Mouse (Mus musculus) cortical plate, adult 2 months (tissue): ENCODE measurements around the gene Rcor3. TPM values are rescaled to one million over a fixed set of nuclear protein-coding genes. Genes with fewer than 3 reads are reported as not detected.
A peak's percentile ranks its signal among the peaks of the same experiment; 100 is the strongest.

Experiments
- H3K27ac ChIP-seq: fragments of 200-500 bp; 2 replicates; pipeline ENCODE4 v1.5.1; 2012; ENCODE audit warnings: low read length, control low read depth, inconsistent platforms; ENCODE audit not compliant: insufficient read depth
- H3K4me1 ChIP-seq: fragments of 200-500 bp; 2 replicates; pipeline ENCODE4 v1.6.1; 2011; ENCODE audit warnings: low read length; ENCODE audit not compliant: control insufficient read depth, insufficient read depth
- H3K4me3 ChIP-seq: fragments of 200-500 bp; 2 replicates; pipeline ENCODE4 v1.5.1; 2011; ENCODE audit warnings: mild to moderate bottlenecking, low read length, control low read depth; ENCODE audit not compliant: insufficient read depth
- CTCF ChIP-seq: fragments of 200-500 bp; IDR thresholded peaks from 2 replicates; pipeline ENCODE4 v1.5.1; 2011; ENCODE audit warnings: mild to moderate bottlenecking, control low read depth, low read length; ENCODE audit not compliant: insufficient read depth; ENCODE audit errors: extremely low read depth
- POLR2A ChIP-seq: fragments of 200-500 bp; IDR thresholded peaks from 2 replicates; pipeline ENCODE4 v1.6.1; 2011; ENCODE audit warnings: mild to moderate bottlenecking, low read length, control low read depth; ENCODE audit not compliant: insufficient read depth; ENCODE audit errors: extremely low read depth
- polyA plus RNA-seq: library from polyadenylated mRNA; depleted of rRNA; stranded (reverse); fragments of >200 nt; gene quantifications from 2 replicates; pipeline ENCODE4 v1.2.3, GENCODE M21; 2012; rRNA removed

The Rcor3 gene
- polyA plus RNA-seq = 30.0 and 32.3 TPM in 2 replicates

DNA sequence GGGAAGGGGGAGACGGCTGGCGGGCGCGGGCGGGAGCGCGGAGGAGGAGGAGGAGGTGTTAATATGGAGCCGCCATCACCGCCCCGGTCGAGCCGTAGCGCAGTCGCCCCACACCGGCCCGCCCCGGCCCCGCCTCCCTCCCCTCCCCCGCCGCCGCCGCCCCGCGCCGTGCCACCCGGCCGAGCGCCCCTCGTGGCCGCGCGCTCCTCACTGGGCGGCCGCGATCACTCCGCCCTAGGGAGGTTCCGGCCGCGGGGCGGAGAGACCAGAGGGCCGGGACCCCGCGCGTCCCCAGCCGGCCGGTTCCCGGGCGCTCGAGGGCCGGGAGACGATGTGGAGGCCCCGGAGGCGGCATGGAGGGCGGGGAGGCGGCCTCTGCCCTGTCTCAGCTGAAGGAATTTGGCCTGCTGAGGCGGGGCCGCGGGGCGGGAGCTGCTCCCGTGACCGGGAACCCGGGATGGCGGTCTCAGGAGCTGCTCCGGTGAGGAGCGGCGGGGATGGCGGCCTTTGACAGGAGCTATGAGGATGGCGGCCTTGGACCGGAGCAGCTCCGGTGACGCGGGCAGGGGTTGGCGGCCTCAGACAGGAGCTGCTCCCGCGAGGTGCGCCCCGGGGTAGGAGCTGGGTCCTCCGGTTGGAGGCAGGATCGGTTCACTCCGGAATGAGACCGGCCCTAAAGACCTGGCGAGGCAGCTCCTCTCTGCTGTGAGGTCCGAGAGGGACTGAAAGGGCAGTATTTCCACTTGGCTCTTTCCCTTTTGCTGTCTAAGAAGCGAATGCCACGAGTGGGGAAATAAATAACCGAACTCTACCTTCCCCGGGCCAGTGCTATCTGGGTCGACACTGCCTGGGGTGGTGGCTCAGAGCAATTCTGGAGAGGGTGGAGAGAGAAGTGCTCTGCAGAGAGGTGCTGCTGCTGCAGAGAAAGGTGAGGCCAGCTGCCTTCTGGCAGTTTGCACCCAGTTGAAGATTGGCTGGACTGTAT lies at the start of gene Rcor3:
Gene Rcor3, minus strand, starts transcription at position 137 of the 985 bp plus-strand sequence.
- Histone ChIP-seq H3K4me1 (no peaks in the 10 kb centered on the region; the same call in 1 of the 2 replicates), H3K27ac (peak within 1 kb of the TSS; percentile 100), H3K4me3 (peak within 1 kb of the TSS; percentile 100)
- TF ChIP-seq POLR2A = 0 out of 2 replicates have a peak, but pooled peaks have one; percentile 14
- TF ChIP-seq CTCF = no peak

DNA sequence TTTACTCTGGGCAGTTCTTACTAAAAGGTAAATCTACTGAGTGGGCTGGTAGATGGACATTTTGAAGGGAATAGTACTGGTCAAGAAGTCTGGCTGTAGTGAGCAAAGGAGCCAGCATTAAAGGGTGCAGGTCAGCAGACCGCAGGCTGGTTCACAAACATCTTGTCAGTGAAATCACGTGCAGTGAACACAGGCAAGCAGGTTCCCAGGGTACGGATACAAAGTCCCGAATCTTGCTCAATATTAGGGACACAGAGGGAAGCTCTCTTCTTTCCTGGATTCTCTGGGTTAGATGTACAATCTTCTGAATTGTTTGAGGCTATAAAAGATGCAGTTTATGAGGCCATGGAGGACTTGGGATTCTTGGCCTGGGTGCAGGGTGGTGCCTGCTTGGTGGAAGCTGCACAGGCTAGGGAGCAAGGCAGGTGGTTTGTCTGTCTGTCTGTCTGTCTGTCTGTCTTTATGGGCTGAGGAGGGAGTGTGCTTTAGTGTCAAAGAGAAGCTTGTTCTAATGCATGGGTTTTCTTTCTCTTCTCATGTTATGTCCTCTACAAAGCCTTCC lies 43.9 kb upstream of the Rcor3 start:
- Histone ChIP-seq H3K4me1 (no peaks in the 10 kb centered on the region), H3K27ac (no peak overlapping the region), H3K4me3 (no peak overlapping the region)
- no peak for TF ChIP-seq CTCF
- no peak for TF ChIP-seq POLR2A

DNA sequence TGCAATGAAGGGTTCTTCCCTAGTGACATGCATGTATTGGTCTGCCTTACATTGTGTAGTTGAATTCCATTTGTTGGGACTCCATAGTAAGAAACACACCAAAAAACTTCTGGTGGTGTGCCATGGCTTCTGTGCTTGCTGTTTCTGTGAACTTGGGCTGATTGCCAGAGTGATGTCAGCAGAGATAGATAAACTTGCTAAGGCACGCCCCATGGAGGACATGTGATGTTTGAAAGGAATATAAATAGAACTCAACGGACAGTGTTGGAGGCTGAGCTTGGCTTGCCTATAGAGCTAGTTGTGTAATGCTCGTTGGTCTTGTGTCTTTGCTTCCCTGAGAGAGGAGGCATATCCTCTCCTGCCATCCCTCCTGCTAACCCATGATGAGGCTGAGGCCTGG lies 42.0 kb upstream of the Rcor3 start:
- Histone ChIP-seq H3K27ac (no peak overlapping the region), H3K4me3 (no peak overlapping the region), H3K4me1 (no peaks in the 10 kb centered on the region)
- no peak for TF ChIP-seq CTCF

DNA sequence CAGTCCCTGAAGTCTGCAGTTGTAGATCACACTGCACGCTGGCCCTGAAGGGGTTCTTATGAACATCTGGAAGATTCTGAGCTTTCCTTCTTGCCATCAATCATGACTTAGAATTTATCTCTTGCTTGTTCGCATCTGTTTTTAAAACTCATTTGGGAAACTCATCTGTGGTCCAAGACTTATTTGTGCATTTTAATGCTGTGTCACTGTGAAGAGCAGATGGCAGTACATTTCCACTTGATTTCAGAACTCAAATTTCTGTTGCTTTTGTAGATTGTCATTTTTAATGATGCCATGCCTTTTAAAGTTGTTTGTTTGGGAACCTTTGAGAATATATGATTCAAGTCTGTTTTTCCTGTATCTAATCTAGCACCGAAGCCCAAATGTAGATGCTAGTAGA lies 33.6 kb upstream of the Rcor3 start:
- H3K4me3 ChIP-seq = no peak overlapping the region
- H3K27ac ChIP-seq = no peak overlapping the region
- H3K4me1 ChIP-seq = no peaks in the 10 kb centered on the region
- TF ChIP-seq CTCF = no peak
- TF ChIP-seq POLR2A = no peak

DNA sequence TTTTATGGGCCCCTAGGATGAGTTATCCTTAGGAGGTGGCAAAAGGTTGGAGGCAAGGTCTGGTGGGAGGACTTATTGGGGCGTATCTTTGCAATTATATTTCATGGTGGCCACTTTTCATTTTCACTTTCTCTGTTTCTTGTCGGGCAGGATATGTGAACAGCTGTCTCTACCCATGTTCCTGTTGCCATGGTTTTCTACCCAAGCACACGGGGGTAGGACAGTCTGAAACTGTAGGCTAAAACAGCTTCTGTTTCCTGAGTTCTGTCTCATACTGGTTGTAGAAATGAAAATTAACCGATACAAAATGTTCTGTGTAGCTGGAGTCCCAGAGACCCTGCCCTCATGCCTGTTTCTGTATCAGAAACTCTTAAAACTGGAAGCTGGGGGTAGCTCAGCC lies 13.3 kb upstream of the Rcor3 start:
- Histone ChIP-seq H3K4me3 (no peak overlapping the region), H3K27ac (no peak overlapping the region), H3K4me1 (no peaks in the 10 kb centered on the region)
- no peak for TF ChIP-seq CTCF
- no peak for TF ChIP-seq POLR2A

DNA sequence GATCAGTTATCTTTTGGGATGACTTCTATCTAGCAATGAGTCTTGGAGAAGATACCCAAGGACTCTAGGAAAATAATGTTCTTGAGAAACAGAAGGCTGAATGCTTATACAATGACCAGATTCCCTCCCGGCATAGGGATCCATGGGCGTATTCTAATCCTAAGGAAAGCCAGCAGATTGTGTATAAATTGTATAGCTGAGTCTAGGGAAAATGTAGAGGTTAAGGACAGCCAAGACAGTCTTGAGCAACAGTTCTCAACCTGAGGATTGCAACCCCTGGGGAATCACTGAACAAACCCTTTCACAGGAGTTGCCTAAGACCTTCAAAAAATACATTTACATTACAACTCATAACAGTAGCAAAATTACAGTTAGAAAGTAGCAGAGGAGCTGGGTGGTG lies 2.5 kb upstream of the Rcor3 start:
- H3K27ac ChIP-seq = no peak overlapping the region
- TF ChIP-seq CTCF (no peak), POLR2A (no peak)
- no peak overlapping the region for H3K4me3 ChIP-seq
- no peaks in the 10 kb centered on the region; the same call in 1 of the 2 replicates for H3K4me1 ChIP-seq

DNA sequence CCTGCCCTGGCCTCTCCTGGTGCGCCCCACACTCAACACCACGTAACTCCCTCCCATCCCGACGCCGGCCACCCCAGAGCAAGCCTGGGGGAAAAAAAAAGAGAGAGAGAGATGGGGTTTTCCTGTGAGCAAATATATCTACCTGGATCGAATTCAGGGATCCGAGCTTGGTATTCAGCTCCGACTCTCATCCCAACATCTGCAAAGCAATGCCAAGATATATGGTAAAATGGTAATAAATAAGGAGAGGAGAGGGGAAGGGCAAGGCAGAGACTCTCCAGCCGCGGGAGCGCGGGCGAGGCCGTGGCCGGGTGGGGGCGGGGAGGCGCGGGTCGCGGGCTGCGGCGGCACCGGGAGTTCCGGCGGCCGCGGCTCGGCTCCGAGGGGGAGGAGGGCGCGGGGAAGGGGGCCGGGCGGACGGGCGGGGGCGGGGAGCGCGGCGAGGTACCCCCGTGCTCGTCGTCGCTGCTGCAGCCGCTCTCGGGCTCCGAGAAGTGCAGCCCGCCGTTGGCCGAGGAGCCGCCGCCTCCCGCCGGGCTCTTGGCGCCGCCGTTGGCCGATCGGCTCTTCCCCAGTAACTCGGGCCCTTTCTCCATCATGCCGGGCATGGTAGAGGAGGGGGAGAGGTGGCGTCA lies 454 bp downstream of the Rcor3 start:
- no peak for TF ChIP-seq CTCF
- no peak for TF ChIP-seq POLR2A
- H3K27ac ChIP-seq = peak overlapping the region; percentile 100
- H3K4me1 ChIP-seq = no peaks in the 10 kb centered on the region; the same call in 1 of the 2 replicates
- H3K4me3 ChIP-seq = peak overlapping the region; percentile 100

DNA sequence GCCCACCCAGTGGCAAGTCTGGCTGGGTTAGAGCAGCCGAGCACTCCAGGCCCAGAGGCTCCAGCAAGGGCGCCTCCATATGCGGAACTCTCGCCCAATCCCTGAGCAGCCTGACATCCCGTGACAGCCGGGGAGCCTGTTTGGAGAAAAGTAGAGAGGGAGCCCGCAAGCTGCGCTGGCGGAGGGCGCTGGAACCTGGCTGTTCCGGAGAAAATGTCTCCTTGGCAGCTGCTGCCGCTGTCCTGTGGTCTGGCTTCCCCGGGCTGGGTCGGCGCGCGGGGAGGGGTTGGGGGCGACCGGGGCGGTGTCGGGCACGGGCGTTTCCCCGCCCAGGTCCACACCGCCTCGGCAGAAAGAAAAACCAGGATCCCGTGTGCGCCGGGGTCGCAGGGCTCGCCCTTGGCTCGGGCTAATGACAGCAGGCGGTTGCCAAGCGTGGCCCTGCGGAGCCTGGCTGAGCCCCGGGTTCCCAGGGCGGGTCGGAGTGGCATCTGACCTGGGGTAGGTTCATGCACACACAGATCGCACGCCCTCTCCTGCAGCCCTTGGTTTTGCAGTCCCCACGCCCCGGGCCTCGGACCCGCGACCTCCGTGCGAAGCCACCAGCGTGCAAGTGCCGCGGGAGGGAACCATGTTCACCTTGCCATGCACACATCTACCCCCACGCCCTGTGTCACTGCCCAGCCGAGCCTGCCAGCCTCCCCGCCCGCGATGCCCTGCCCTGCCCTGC lies 1.1 kb downstream of the Rcor3 start:
- Histone ChIP-seq H3K27ac (peak overlapping the region; percentile 100), H3K4me3 (peak overlapping the region; percentile 100), H3K4me1 (no peaks in the 10 kb centered on the region; the same call in 1 of the 2 replicates)
- TF ChIP-seq CTCF (no peak), POLR2A (peak; percentile 82; the same call in 1 of the 2 replicates)

DNA sequence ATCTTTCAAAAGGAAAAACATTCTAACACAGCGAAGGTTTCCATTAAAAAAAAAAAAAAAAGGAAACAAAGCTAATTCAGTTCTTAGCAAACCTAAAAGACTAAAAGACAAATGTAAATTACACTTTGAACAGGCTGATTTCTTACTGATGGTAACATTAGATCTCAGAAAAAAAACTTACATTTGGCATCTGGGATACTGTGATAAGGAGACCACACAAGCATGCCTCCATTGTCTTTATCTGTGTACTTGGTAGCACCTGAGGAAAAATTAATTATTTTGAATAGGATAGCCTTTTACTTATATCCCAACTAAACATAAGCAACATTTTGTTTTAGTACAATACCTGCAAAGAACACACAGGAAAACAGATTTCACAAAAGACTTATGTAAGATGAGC lies 7.7 kb downstream of the Rcor3 start:
- Histone ChIP-seq H3K27ac (no peak overlapping the region), H3K4me3 (no peak overlapping the region), H3K4me1 (no peaks in the 10 kb centered on the region; the same call in 1 of the 2 replicates)
- TF ChIP-seq CTCF (no peak), POLR2A (no peak)
